Mouse (Mus musculus): ENCODE data around the gene Tac2.
"Not testable (repeated sequence)": the region's sequence is repeated elsewhere in the genome, so short reads cannot be mapped to it uniquely, and the experiment has no call there.

Gene Tac2

GRCm38 (mm10) chr10:127755770-127756468, 31.6 kb downstream of the Tac2 start:
- no peak for DNase-seq (ENCODE audit: low read depth, low spot score)

- peak; percentile 20 for DNase-seq (ENCODE audit: low read depth, low spot score)
Measured at GRCm38 (mm10) chr10:127759181-127760110, 35.2 kb downstream of the Tac2 start, which contains the start of the genes Rdh1 and Rdh16f1. Gene Rdh1 (plus strand): TSS chr10:127759721. Gene Rdh16f1 (plus strand): TSS chr10:127759787.

- DNase-seq (ENCODE audit: low read depth, low spot score), result not testable (repeated sequence)
Measured at GRCm38 (mm10) chr10:127762926-127763325, 38.6 kb downstream of the Tac2 start.

DNA sequence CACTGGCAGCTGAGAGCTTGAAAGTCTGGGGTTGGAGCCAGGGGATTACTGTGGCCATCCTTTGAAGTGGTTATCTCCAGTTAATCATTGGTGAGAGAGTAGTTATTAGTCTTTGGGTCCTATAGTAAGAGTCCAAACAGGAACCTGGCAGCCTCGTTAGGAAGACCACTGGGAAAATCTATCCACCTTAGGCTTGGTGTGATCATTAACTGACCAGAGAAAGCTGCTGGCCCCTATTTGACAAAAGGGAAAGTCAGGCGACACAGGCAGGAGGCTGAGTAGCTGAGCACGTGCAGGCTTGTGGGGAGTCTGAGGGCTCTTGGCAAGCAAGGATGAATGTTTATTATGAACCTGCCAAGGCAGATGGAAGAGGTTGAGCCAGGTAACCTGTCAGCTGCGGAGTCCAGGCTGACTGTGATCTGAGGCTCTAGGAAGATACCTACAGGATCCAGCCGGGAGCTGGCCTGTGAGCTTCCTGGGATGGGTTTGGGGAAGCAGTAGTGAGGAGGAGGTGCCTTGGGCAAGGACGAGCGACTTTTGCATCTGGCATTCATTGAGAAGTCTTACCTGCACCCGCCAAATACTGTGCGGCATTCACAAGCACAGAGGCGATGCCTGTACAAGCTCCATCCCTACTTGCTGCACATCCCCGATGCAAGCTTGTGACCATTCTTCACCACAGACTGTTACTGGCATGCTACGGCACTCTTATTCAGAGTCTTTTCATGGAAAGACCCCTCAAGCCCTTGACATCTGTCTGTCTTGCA, 39.8 kb downstream of the Tac2 start:
- DNase-seq (ENCODE audit: low read depth, low spot score), result no peak

DNA sequence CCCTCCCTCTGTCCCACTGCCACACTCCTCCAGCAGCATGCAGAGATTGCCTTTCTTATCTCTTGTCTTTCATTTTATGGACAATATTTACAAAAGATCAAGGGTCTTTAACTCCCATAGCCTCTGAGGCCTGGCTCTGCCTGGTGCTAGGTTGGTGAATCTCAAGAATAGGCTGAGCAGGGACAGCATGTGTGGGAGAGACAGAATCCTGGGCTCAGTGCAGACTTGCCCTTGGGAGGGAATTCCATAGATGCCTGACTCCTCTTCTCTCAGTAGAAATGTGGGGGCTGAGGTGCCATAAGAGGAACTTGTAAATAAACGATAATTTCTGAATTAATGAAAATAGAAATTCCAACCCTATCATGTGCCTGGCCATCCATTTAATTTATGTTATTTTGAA, 42.3 kb downstream of the Tac2 start:
- no peak for DNase-seq (ENCODE audit: low read depth, low spot score)

DNA sequence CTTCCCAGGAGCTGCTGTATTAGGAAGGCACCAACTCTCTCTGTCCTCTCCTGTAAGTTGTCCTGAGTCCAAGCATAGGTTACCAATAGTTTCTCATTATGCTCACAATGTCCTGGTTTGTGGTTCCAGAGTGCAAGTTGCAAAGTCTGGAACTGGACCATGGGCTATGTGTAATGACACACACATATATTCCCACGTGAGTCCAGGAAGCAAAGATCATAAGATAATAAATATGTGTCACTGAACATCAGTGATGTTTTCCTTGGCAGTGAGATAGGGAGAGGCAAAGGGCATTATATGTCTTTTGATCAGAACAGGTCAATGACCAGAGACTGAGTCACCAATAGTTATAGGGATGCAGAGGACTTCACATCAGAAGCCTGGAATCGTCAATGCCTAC, 51.7 kb downstream of the Tac2 start, which contains the start of gene Rdh9:
Rdh9 (plus strand) TSS at position 376 of the 400 bp plus-strand sequence.
- no peak for DNase-seq (ENCODE audit: low read depth, low spot score)

Data from 3T3-L1 (cell line).